Mouse (Mus musculus) small intestine, adult 2 months (tissue): ENCODE measurements around the gene Prok1.

ENCODE experiments used
- CTCF ChIP-seq: fragments of 200-500 bp; IDR thresholded peaks from 2 replicates; pipeline ENCODE4 v1.5.1; 2012; ENCODE audit warnings: low read depth, mild to moderate bottlenecking, control low read depth, inconsistent platforms, low read length, moderate library complexity, mixed read lengths; ENCODE audit not compliant: insufficient replicate concordance, insufficient read length; ENCODE audit errors: extremely low read depth
- POLR2A ChIP-seq: fragments of 200-500 bp; IDR thresholded peaks from 2 replicates; pipeline ENCODE4 v1.6.1; 2012; ENCODE audit warnings: low read depth, mild to moderate bottlenecking, control low read depth, inconsistent platforms, low read length, moderate library complexity

DNA sequence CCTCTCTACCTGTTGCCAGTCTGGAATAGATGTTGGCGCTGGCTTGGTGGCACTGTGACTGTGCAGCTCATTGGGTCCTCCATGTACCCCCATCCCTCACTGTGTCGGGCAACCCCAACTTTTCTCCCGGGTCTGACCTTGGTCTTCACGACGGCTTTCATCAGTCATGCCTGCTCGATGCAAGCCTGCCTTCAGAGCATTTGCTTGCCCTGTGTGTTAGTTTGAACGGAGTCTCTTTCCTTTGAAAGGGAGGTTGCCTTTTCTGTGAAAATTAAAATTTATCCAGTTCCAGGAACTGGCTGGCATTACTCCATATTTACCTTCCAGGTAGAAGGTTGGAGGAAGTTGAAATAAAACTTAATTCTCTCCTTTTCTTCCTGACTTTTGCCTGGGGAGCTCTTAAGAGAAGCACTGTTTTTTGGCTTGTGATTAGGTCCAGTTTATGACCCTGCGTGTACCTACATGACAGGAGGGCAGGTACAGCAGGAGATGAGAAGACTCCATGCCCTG is 981 bp downstream of the Prok1 start:
- TF ChIP-seq CTCF = no peak
- TF ChIP-seq POLR2A = no peak
